8 mouse cellular contexts compared by ENCODE assay signal in genomic region chr3:9499489-9499888, GRCm38 (mm10).
DNase-seq lines count a peak whose midpoint lies in the region; ATAC-seq and TF ChIP-seq lines count a peak whose summit lies in the region.

No protein-coding gene starts in this region.

- H3K36me3 ChIP-seq in hindbrain, embryonic 12.5 days: no peaks in the 10 kb centered on the region
- no peaks in the 10 kb centered on the region for H3K36me3 ChIP-seq in hindbrain, embryonic 16.5 days (ENCODE audit: control insufficient read depth, insufficient read depth, low read length)
- H3K36me3 ChIP-seq in G1E (replicated peaks): no peaks in the 10 kb centered on the region
- no peaks in the 10 kb centered on the region for H3K36me3 ChIP-seq in heart, embryonic 15.5 days
- no peaks in the 10 kb centered on the region for H3K36me3 ChIP-seq in midbrain, embryonic 13.5 days

- H3K4me2 ChIP-seq in hindbrain, embryonic 12.5 days (replicated peaks): no peak overlapping the region
- no peak overlapping the region for H3K4me2 ChIP-seq in hindbrain, embryonic 16.5 days (ENCODE audit: low read length)
- peak overlapping the region; percentile 15 for H3K4me2 ChIP-seq in heart, embryonic 15.5 days
- no peak overlapping the region for H3K4me2 ChIP-seq in midbrain, embryonic 13.5 days (replicated peaks)

- DNase-seq in G1E (ENCODE audit: low spot score) (no peak), adipocyte (ENCODE audit: low spot score) (no peak)
- no peak for DNase-seq in urinary bladder, postnatal 14 days (ENCODE audit: low spot score)
- no peak for DNase-seq in right cerebral cortex, postnatal 14 days

- WGBS in hindbrain, embryonic 12.5 days: 72% methylated on average over 5 of the region's 5 CpGs
- 47% methylated on average over 5 of the region's 5 CpGs for WGBS in hindbrain, embryonic 16.5 days
- 20% methylated on average over 5 of the region's 5 CpGs for WGBS in heart, embryonic 15.5 days
- 72% methylated on average over 5 of the region's 5 CpGs for WGBS in midbrain, embryonic 13.5 days

- H3K4me1 ChIP-seq in hindbrain, embryonic 12.5 days: peaks cover 29% of the 10 kb centered on the region
- H3K4me1 ChIP-seq in hindbrain, embryonic 16.5 days (ENCODE audit: control insufficient read depth, insufficient read depth, low read depth, low read length): peaks cover 25% of the 10 kb centered on the region
- no peaks in the 10 kb centered on the region for H3K4me1 ChIP-seq in G1E (ENCODE audit: insufficient read depth, low read depth, low read length)
- peaks cover 70% of the 10 kb centered on the region for H3K4me1 ChIP-seq in heart, embryonic 15.5 days (replicated peaks)
- peaks cover 26% of the 10 kb centered on the region for H3K4me1 ChIP-seq in midbrain, embryonic 13.5 days (replicated peaks)

- no peaks in the 10 kb centered on the region for H3K27me3 ChIP-seq in hindbrain, embryonic 12.5 days
- H3K27me3 ChIP-seq in hindbrain, embryonic 16.5 days (replicated peaks; ENCODE audit: control insufficient read depth, insufficient read depth, low read length): no peaks in the 10 kb centered on the region
- H3K27me3 ChIP-seq in G1E (ENCODE audit: insufficient read depth, low read length): no peaks in the 10 kb centered on the region; the same call in 1 of the 2 replicates
- no peaks in the 10 kb centered on the region for H3K27me3 ChIP-seq in heart, embryonic 15.5 days
- H3K27me3 ChIP-seq in midbrain, embryonic 13.5 days: no peaks in the 10 kb centered on the region

- no peaks in the 10 kb centered on the region for H3K9me3 ChIP-seq in hindbrain, embryonic 12.5 days (replicated peaks)
- H3K9me3 ChIP-seq in hindbrain, embryonic 16.5 days (ENCODE audit: control insufficient read depth, low read length): no peaks in the 10 kb centered on the region
- no peaks in the 10 kb centered on the region for H3K9me3 ChIP-seq in G1E (replicated peaks)
- no peaks in the 10 kb centered on the region for H3K9me3 ChIP-seq in heart, embryonic 15.5 days (replicated peaks)
- H3K9me3 ChIP-seq in midbrain, embryonic 13.5 days: no peaks in the 10 kb centered on the region

- H3K9ac ChIP-seq in hindbrain, embryonic 12.5 days: no peak overlapping the region
- H3K9ac ChIP-seq in hindbrain, embryonic 16.5 days (ENCODE audit: low read depth, low read length): no peak overlapping the region
- no peak overlapping the region for H3K9ac ChIP-seq in heart, embryonic 15.5 days
- no peak overlapping the region for H3K9ac ChIP-seq in midbrain, embryonic 13.5 days (replicated peaks)

- ATAC-seq in hindbrain, embryonic 12.5 days (ENCODE audit: low FRiP score): no peak
- no peak for ATAC-seq in hindbrain, embryonic 16.5 days
- ATAC-seq in G1E (ENCODE audit: extremely low read depth, insufficient number of reproducible peaks, low FRiP score, poor library complexity, severe bottlenecking): peak; percentile 34; the same call in 1 of the 2 replicates
- no peak for ATAC-seq in heart, embryonic 15.5 days (replicated peaks; ENCODE audit: insufficient number of reproducible peaks, insufficient read depth, low FRiP score, low read depth)
- no peak; the same call in 1 of the 2 replicates for ATAC-seq in midbrain, embryonic 13.5 days

- H3K4me3 ChIP-seq in hindbrain, embryonic 12.5 days: no peak overlapping the region
- H3K4me3 ChIP-seq in hindbrain, embryonic 16.5 days (ENCODE audit: low read length): no peak overlapping the region
- H3K4me3 ChIP-seq in G1E (ENCODE audit: low read depth, low read length): no peak overlapping the region
- no peak overlapping the region for H3K4me3 ChIP-seq in heart, embryonic 15.5 days
- H3K4me3 ChIP-seq in midbrain, embryonic 13.5 days (replicated peaks): no peak overlapping the region

- peak overlapping the region; percentile 76; the same call in 1 of the 2 replicates for H3K27ac ChIP-seq in hindbrain, embryonic 12.5 days
- no peak overlapping the region; the same call in 1 of the 2 replicates for H3K27ac ChIP-seq in hindbrain, embryonic 16.5 days (ENCODE audit: low read depth, low read length)
- peak overlapping the region; percentile 93 for H3K27ac ChIP-seq in heart, embryonic 15.5 days
- peak overlapping the region; percentile 44; the same call in 1 of the 2 replicates for H3K27ac ChIP-seq in midbrain, embryonic 13.5 days

- TF ChIP-seq CTCF in G1E (IDR thresholded peaks at IDR 0.05; ENCODE audit: low read depth, low read length): no peak
